21 mouse cellular contexts compared by ENCODE assay signal in genomic region chr1:71919891-71920290, GRCm38 (mm10).
"Had no signal": no experiment of that assay in that cellular context is flagged by ENCODE, and none has a peak within 500 bp of the region (broad histone marks: within the 10 kb centered on the region; RNA-seq: fewer than 3 reads in every experiment).

No protein-coding gene starts in this region.

- H3K4me3 ChIP-seq: heart, embryonic 10.5 days; heart, embryonic 12.5 days; hindbrain, embryonic 10.5 days; hindbrain, embryonic 12.5 days; intestine, embryonic 15.5 days; layer of hippocampus, adult 2 months; left cerebral cortex, adult 2 months; limb, embryonic 13.5 days; limb, embryonic 15.5 days; liver, embryonic 12.5 days had no signal

- H3K36me3 ChIP-seq: heart, embryonic 10.5 days; heart, embryonic 12.5 days; hindbrain, embryonic 10.5 days; hindbrain, embryonic 12.5 days; intestine, embryonic 15.5 days; limb, embryonic 13.5 days; limb, embryonic 15.5 days; liver, embryonic 12.5 days had no signal

- H3K27ac ChIP-seq: heart, embryonic 10.5 days; hindbrain, embryonic 10.5 days; hindbrain, embryonic 12.5 days; hindbrain, embryonic 14.5 days; intestine, embryonic 15.5 days; layer of hippocampus, adult 2 months; left cerebral cortex, adult 2 months; limb, embryonic 13.5 days; limb, embryonic 15.5 days; liver, embryonic 12.5 days; liver, embryonic 14.5 days had no signal

- H3K4me1 ChIP-seq: heart, embryonic 12.5 days; hindbrain, embryonic 10.5 days; hindbrain, embryonic 12.5 days; intestine, embryonic 15.5 days; limb, embryonic 13.5 days; limb, embryonic 15.5 days; liver, embryonic 12.5 days had no signal

- H3K27me3 ChIP-seq: heart, embryonic 12.5 days; hindbrain, embryonic 12.5 days; intestine, embryonic 15.5 days; limb, embryonic 13.5 days; limb, embryonic 15.5 days; liver, embryonic 12.5 days had no signal

- DNase-seq: gastrocnemius, postnatal 25 days; heart, adult 18-20 months; heart, postnatal 10 days; heart, postnatal 4 days; kidney, adult 18-20 months; kidney, adult 8-10 months; kidney, postnatal 10 days; kidney, postnatal 25 days; kidney, postnatal 4 days had no signal

- H3K9me3 ChIP-seq: heart, embryonic 10.5 days; heart, embryonic 12.5 days; hindbrain, embryonic 10.5 days; hindbrain, embryonic 12.5 days; intestine, embryonic 15.5 days; limb, embryonic 13.5 days; limb, embryonic 15.5 days; liver, embryonic 12.5 days had no signal
